Mouse (Mus musculus): Measurements from ENCODE around the gene Ms4a4b. TPM values are rescaled to one million over a fixed set of nuclear protein-coding genes. Genes with fewer than 3 reads are reported as not detected.
A peak's percentile ranks its signal among the peaks of the same experiment; 100 is the strongest.
"Not testable (repeated sequence)": the region's sequence is repeated elsewhere in the genome, so short reads cannot be mapped to it uniquely, and the experiment has no call there.

Ms4a4b gene
- not detected for total RNA-seq (2021)

- no peak for DNase-seq
Observed at GRCm38 (mm10) chr19:11443338-11443737, at the start of gene Ms4a4b. TSS of gene Ms4a4b (plus strand) at chr19:11443553.

- no peak for DNase-seq
Observed at GRCm38 (mm10) chr19:11395769-11396168, 47.6 kb upstream of the Ms4a4b start.

GRCm38 (mm10) chr19:11404527-11404926 lies 38.8 kb upstream of the Ms4a4b start, which contains the start of gene Ms4a4c:
TSS of gene Ms4a4c (plus strand) at chr19:11404770.
- DNase-seq: no peak

GRCm38 (mm10) chr19:11407428-11407827 lies 35.9 kb upstream of the Ms4a4b start:
- no peak for DNase-seq

GRCm38 (mm10) chr19:11408591-11408990 lies 34.8 kb upstream of the Ms4a4b start:
- no peak for DNase-seq

GRCm38 (mm10) chr19:11411640-11412039 lies 31.7 kb upstream of the Ms4a4b start:
- no peak for DNase-seq

- no peak for DNase-seq
Observed at GRCm38 (mm10) chr19:11414084-11414483, 29.3 kb upstream of the Ms4a4b start.

GRCm38 (mm10) chr19:11415581-11415980 lies 27.8 kb upstream of the Ms4a4b start:
- DNase-seq: no peak

- DNase-seq: not testable (repeated sequence)
Observed at GRCm38 (mm10) chr19:11418865-11419264, 24.5 kb upstream of the Ms4a4b start.

- not testable (repeated sequence) for DNase-seq
Observed at GRCm38 (mm10) chr19:11431209-11431608, 12.1 kb upstream of the Ms4a4b start.

GRCm38 (mm10) chr19:11435058-11435834 lies 8.1 kb upstream of the Ms4a4b start:
- DNase-seq: no peak

- DNase-seq: no peak
Observed at GRCm38 (mm10) chr19:11443964-11444363, 611 bp downstream of the Ms4a4b start.

GRCm38 (mm10) chr19:11447238-11447637 lies 3.9 kb downstream of the Ms4a4b start:
- DNase-seq: no peak

- DNase-seq: not testable (repeated sequence)
Observed at GRCm38 (mm10) chr19:11459041-11459440, 15.7 kb downstream of the Ms4a4b start.

GRCm38 (mm10) chr19:11464795-11465194 lies 21.4 kb downstream of the Ms4a4b start:
- DNase-seq: not testable (repeated sequence)

- DNase-seq: no peak
Observed at GRCm38 (mm10) chr19:11466471-11466870, 23.1 kb downstream of the Ms4a4b start.

- DNase-seq: not testable (repeated sequence)
Observed at GRCm38 (mm10) chr19:11468361-11468760, 25.0 kb downstream of the Ms4a4b start.

- not testable (repeated sequence) for DNase-seq
Observed at GRCm38 (mm10) chr19:11469215-11469614, 25.9 kb downstream of the Ms4a4b start, which contains the start of gene Ms4a6c. TSS of gene Ms4a6c (plus strand) at chr19:11469366.

GRCm38 (mm10) chr19:11479714-11480113 lies 36.4 kb downstream of the Ms4a4b start:
- DNase-seq: no peak

- no peak for DNase-seq
Observed at GRCm38 (mm10) chr19:11482684-11483083, 39.3 kb downstream of the Ms4a4b start.

- no peak for DNase-seq
Observed at GRCm38 (mm10) chr19:11483941-11484340, 40.6 kb downstream of the Ms4a4b start.

- DNase-seq: no peak
Observed at GRCm38 (mm10) chr19:11484388-11484787, 41.0 kb downstream of the Ms4a4b start.

GRCm38 (mm10) chr19:11485266-11485665 lies 41.9 kb downstream of the Ms4a4b start:
- no peak for DNase-seq

- DNase-seq: peak; percentile 10 to 35
Observed at GRCm38 (mm10) chr19:11485746-11486145, 42.4 kb downstream of the Ms4a4b start, which contains the start of gene Gm8369. TSS of gene Gm8369 (plus strand) at chr19:11485938.

Measured in layer of hippocampus, postnatal 36 days (tissue).